Mouse (Mus musculus) T-helper 17 cell (primary cell): ENCODE data around the gene Ajm1.
"Not testable (repeated sequence)": the region's sequence is repeated elsewhere in the genome, so short reads cannot be mapped to it uniquely, and the experiment has no call there.

Experiments used
- in situ Hi-C, 2 experiments: fragments of 300-600 bp; cut with MboI, MseI; formaldehyde crosslinking; loops; 1 replicate in 1 of 2; 2 replicates in 1 of 2; pipeline ENCODE4 v1.15.1; 2025; ENCODE audit warnings: high pct_unique_total_duplicates in 2 of 2

The Ajm1 gene

GRCm38 (mm10) chr2:25568473-25569019 lies 13.0 kb downstream of the Ajm1 start:
- in situ Hi-C loops = no loop called here

GRCm38 (mm10) chr2:25566558-25566957 lies 15.0 kb downstream of the Ajm1 start:
- in situ Hi-C loops = no loop called here

GRCm38 (mm10) chr2:25565741-25566140 lies 15.8 kb downstream of the Ajm1 start:
- in situ Hi-C loops = no loop called here

- in situ Hi-C loops = no loop called here
These were observed 19.6 kb downstream of the Ajm1 start for GRCm38 (mm10) chr2:25561946-25562345.

- in situ Hi-C loops = no loop called here
These were observed 21.0 kb downstream of the Ajm1 start for GRCm38 (mm10) chr2:25560551-25560950.

GRCm38 (mm10) chr2:25558774-25559173 lies 22.8 kb downstream of the Ajm1 start:
- in situ Hi-C loops = no loop called here

- in situ Hi-C loops = no loop called here
These were observed 23.6 kb downstream of the Ajm1 start for GRCm38 (mm10) chr2:25557964-25558360.

GRCm38 (mm10) chr2:25557221-25557963 lies 24.2 kb downstream of the Ajm1 start, which contains the start of gene Edf1:
Gene Edf1 (plus strand): TSS chr2:25557847.
- in situ Hi-C loops = no loop called here

GRCm38 (mm10) chr2:25556296-25556695 lies 25.3 kb downstream of the Ajm1 start:
- in situ Hi-C loops = no loop called here

- in situ Hi-C loops = not testable (repeated sequence)
These were observed 26.1 kb downstream of the Ajm1 start for GRCm38 (mm10) chr2:25555479-25555878.

GRCm38 (mm10) chr2:25553171-25553786 lies 28.3 kb downstream of the Ajm1 start:
- in situ Hi-C loops = not testable (repeated sequence)

- in situ Hi-C loops = no loop called here
These were observed 30.4 kb downstream of the Ajm1 start for GRCm38 (mm10) chr2:25551186-25551585.

- in situ Hi-C loops = loop anchor here in 1 of 2 experiments (5.0 kb wide), 1 partner anchor 87 kb away; the partner anchor contains the start of gene Paxx
These were observed 32.3 kb downstream of the Ajm1 start for GRCm38 (mm10) chr2:25549021-25549991.

GRCm38 (mm10) chr2:25546811-25547491 lies 34.6 kb downstream of the Ajm1 start, which contains the start of gene Traf2:
Gene Traf2 (minus strand): TSS chr2:25546940.
- in situ Hi-C loops = loop anchor here in 1 of 2 experiments (5.0 kb wide), 1 partner anchor 85 kb away; the partner anchor contains the start of gene Paxx

- in situ Hi-C loops = loop anchor here in 1 of 2 experiments (5.0 kb wide), 1 partner anchor 84 kb away; the partner anchor contains the start of gene Paxx
These were observed 35.4 kb downstream of the Ajm1 start for GRCm38 (mm10) chr2:25545996-25546810.

GRCm38 (mm10) chr2:25541644-25542367 lies 39.8 kb downstream of the Ajm1 start:
- in situ Hi-C loops = no loop called here

GRCm38 (mm10) chr2:25540541-25540948 lies 41.0 kb downstream of the Ajm1 start:
- in situ Hi-C loops = no loop called here

GRCm38 (mm10) chr2:25536531-25536930 lies 45.0 kb downstream of the Ajm1 start:
- in situ Hi-C loops = no loop called here

- in situ Hi-C loops = no loop called here
These were observed 46.7 kb downstream of the Ajm1 start for GRCm38 (mm10) chr2:25534866-25535182.
